Mouse (Mus musculus) limb, embryonic 15.5 days (tissue): Measurements from ENCODE around the gene Pde7b. TPM values are rescaled to one million over a fixed set of nuclear protein-coding genes. Genes with fewer than 3 reads are reported as not detected.
A peak's percentile ranks its signal among the peaks of the same experiment; 100 is the strongest.

Source experiments
- ATAC-seq: fragments of 200-750 bp; cut with Nextera tagmentation; 2 replicates; pipeline ENCODE4 v1.8.0; 2017; ENCODE audit warnings: low read depth, moderate TSS enrichment; ENCODE audit not compliant: insufficient number of reproducible peaks, low FRiP score, low TSS enrichment
- H3K27ac ChIP-seq: fragments of 300-500 bp; sonication (generic); 2 replicates; pipeline ENCODE4 v1.5.1; 2015; ENCODE audit warnings: moderate library complexity, mild to moderate bottlenecking, inconsistent platforms
- H3K27me3 ChIP-seq: fragments of 300-500 bp; sonication (generic); 2 replicates; pipeline ENCODE4 v1.6.1; 2015; ENCODE audit warnings: inconsistent platforms
- H3K36me3 ChIP-seq: fragments of 300-500 bp; sonication (generic); 2 replicates; pipeline ENCODE4 v1.6.1; 2015; ENCODE audit warnings: inconsistent platforms
- H3K4me1 ChIP-seq: fragments of 300-500 bp; sonication (generic); 2 replicates; pipeline ENCODE4 v1.6.1; 2015; ENCODE audit warnings: inconsistent platforms
- H3K4me2 ChIP-seq: fragments of 300-500 bp; sonication (generic); 2 replicates; pipeline ENCODE4 v1.6.1; 2015; ENCODE audit warnings: mild to moderate bottlenecking, inconsistent platforms
- H3K4me3 ChIP-seq: fragments of 300-500 bp; sonication (generic); 2 replicates; pipeline ENCODE4 v1.5.1; 2015; ENCODE audit warnings: mild to moderate bottlenecking, inconsistent platforms
- H3K9ac ChIP-seq: fragments of 300-500 bp; sonication (generic); 2 replicates; pipeline ENCODE4 v1.6.1; 2015; ENCODE audit warnings: inconsistent platforms
- H3K9me3 ChIP-seq: fragments of 300-500 bp; sonication (generic); 2 replicates; pipeline ENCODE4 v1.6.1; 2016; ENCODE audit warnings: inconsistent platforms
- WGBS: fragments of 180-500 bp; shearing (Covaris S2); methylation state at CpG from one replicate; pipeline ENCODE4 v1.1.7; 2015; 5-methylcytosine and 5-hydroxymethylcytosine counted together
- polyA plus RNA-seq: library from polyadenylated mRNA; unstranded; fragments of >200 nt; fragmentation: Nextera tagmentation; extraction: Ambion mirVana; gene quantifications from 2 replicates; pipeline ENCODE4 v1.2.1, GENCODE M21; 2015

The Pde7b gene
- 7.4 and 7.8 TPM in 2 replicates for polyA plus RNA-seq

DNA sequence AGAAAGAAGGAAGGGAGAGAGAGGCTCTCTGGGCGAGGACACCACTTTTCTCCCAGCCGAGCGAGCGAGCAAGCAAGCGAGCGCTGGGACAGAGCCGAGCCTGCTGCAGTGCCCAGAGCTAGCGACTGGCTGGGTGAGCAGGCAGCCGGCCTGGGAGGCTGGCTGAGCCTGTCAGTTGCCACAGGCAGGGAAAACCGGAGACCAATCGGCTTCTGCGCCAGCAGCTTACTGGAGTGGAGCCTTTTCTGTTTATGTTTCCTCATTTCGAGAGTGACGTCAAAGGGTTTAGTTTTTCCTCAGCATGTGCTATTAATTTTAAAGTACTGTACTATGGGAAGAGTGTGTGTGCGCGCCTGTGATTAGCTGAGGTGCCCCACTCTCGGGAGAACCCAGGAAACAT lies at the start of gene Pde7b:
Pde7b (minus strand) TSS at position 173 of the 400 bp plus-strand sequence.
- peak; percentile 89 for ATAC-seq
- Histone ChIP-seq H3K4me1 (peaks cover 21% of the 10 kb centered on the region), H3K36me3 (no peaks in the 10 kb centered on the region), H3K27me3 (no peaks in the 10 kb centered on the region), H3K4me3 (peak within 1 kb of the TSS; percentile 41), H3K27ac (peak within 1 kb of the TSS; percentile 78), H3K4me2 (peak within 1 kb of the TSS; percentile 51), H3K9me3 (no peaks in the 10 kb centered on the region), H3K9ac (peak within 1 kb of the TSS; percentile 26)
- WGBS, result 3% methylated on average over 17 of the region's 17 CpGs

DNA sequence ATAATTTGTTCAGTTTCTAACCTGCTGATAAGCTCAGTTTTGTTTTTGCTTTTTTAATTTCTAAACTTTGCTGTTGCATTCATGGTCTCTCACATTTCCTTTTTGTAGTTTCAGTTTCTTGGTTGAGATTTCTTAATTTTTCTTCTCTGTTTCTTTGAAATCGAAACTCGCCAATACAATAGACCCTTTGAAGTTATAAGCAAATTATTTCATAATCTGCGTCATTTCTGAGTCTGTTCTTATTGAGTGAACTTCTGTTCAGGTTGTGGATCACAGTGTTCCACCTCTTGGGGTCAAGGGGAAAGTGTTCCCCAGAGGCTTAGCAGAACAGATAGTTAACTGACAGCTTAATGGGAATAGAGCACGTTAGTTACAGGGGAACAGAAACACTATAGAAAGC lies 47.2 kb upstream of the Pde7b start:
- no peak overlapping the region for H3K27ac ChIP-seq

DNA sequence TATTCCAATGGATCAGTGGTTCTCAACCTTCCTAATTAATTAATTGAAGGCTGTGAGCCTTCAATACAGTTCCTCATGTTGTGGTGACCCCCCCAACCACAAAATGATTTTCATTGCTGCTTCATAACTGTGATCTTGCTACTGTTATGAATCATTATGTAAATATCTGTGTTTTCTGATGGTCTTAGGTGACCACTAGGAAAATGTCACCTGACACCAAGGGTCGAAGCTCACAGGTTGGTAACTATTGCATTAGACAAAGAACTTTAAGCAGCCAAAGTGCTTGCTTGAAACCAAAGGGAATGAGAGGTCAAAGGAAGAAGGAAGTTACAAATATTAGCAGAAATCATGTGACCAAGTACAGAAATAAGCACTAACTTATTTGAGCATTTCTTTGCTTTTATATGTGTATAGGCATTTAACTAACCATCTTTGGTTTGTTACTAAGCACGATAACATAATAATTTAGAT lies 45.6 kb upstream of the Pde7b start:
- no peak for ATAC-seq
- H3K9me3 ChIP-seq, result no peaks in the 10 kb centered on the region
- 0 out of 2 replicates have a peak, but pooled peaks cover 4% of the 10 kb centered on the region for H3K27me3 ChIP-seq
- 86% methylated on average over 2 of the region's 2 CpGs for WGBS
- no peaks in the 10 kb centered on the region for H3K36me3 ChIP-seq
- H3K4me3 ChIP-seq, result no peak overlapping the region
- no peak overlapping the region for H3K9ac ChIP-seq
- no peak overlapping the region for H3K27ac ChIP-seq
- no peak overlapping the region for H3K4me2 ChIP-seq
- no peaks in the 10 kb centered on the region for H3K4me1 ChIP-seq

More for the DNA sequence above, 47.2 kb upstream of the Pde7b start:
- ATAC-seq, result no peak
- H3K36me3 ChIP-seq, result no peaks in the 10 kb centered on the region
- 75% methylated on average over 4 of the region's 4 CpGs for WGBS
- 0 out of 2 replicates have a peak, but pooled peaks cover 4% of the 10 kb centered on the region for H3K27me3 ChIP-seq
- H3K9me3 ChIP-seq, result no peaks in the 10 kb centered on the region
- 0 out of 2 replicates have a peak, but pooled peaks cover 2% of the 10 kb centered on the region for H3K4me1 ChIP-seq
- H3K4me3 ChIP-seq, result no peak overlapping the region
- H3K9ac ChIP-seq, result no peak overlapping the region
- H3K4me2 ChIP-seq, result no peak overlapping the region

DNA sequence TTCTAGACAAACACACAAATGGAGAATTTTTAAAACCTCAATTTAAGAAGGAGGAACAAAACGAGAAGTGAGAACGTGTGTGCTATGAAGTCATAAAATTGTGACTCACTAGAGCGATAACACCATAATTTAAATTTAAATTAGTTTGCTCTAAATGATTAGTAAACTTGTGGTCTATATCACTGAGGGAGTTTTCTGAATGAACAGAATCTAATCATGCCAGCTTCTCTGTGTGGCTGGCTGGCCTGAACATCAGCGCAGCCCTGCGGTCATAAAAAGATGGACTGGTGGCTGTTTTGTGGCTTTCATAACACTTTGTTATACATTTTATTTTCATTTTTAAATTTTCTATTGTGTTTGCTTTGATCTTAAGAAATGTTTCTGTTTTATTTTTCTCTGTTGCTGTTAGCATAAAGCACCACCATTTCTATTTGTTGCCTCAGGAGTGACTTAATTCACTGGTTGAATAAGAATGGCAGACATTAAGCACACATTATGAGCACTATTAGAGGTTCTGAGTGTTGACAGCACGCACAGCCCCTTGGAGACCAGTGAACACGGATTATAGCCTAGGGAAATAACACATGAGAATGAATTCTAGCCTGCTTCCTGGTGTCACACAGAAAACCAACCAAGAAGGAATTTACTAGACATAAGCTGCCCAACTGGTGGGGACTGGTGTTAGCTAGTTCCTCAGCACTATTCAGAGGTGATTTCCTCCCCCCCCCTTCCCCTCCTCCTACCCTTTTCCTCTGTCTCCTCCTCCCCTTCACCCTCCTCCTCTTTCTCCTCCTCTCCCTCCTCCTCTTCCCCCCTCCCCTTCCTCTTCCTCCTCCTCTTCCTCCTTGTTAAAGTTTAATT lies 44.9 kb upstream of the Pde7b start:
- Histone ChIP-seq H3K4me2 (no peak overlapping the region), H3K9ac (no peak overlapping the region), H3K4me1 (peaks cover 3% of the 10 kb centered on the region; the same call in 1 of the 2 replicates), H3K9me3 (no peaks in the 10 kb centered on the region), H3K4me3 (no peak overlapping the region), H3K27ac (no peak overlapping the region), H3K36me3 (no peaks in the 10 kb centered on the region), H3K27me3 (0 out of 2 replicates have a peak, but pooled peaks cover 4% of the 10 kb centered on the region)
- ATAC-seq, result no peak
- 58% methylated on average over 7 of the region's 7 CpGs for WGBS

DNA sequence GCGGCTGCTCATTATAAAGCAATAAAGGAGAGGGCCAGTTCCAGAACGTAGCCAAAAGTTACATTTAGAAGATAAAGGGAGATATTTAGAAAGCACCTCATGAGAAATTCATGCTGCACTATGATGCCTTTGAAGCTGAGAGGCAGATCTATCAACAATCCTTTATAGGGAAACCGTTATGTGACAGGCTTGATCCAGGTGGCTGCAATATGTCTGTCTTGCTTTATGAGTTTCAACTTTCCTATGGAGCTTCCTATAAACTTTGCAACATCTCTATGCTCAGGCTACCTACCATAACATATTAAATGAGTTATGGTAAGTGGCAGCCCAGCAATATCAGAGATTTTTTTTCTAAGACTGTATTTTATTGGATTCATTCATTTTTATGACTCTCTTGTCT lies 39.5 kb upstream of the Pde7b start:
- Histone ChIP-seq H3K4me1 (peaks cover 7% of the 10 kb centered on the region; the same call in 1 of the 2 replicates), H3K4me2 (no peak overlapping the region), H3K27me3 (peaks cover 5% of the 10 kb centered on the region; the same call in 1 of the 2 replicates), H3K4me3 (no peak overlapping the region), H3K27ac (no peak overlapping the region), H3K36me3 (no peaks in the 10 kb centered on the region), H3K9ac (no peak overlapping the region), H3K9me3 (no peaks in the 10 kb centered on the region)
- 22% methylated on average over 3 of the region's 3 CpGs for WGBS
- peak; percentile 65; the same call in 1 of the 2 replicates for ATAC-seq

DNA sequence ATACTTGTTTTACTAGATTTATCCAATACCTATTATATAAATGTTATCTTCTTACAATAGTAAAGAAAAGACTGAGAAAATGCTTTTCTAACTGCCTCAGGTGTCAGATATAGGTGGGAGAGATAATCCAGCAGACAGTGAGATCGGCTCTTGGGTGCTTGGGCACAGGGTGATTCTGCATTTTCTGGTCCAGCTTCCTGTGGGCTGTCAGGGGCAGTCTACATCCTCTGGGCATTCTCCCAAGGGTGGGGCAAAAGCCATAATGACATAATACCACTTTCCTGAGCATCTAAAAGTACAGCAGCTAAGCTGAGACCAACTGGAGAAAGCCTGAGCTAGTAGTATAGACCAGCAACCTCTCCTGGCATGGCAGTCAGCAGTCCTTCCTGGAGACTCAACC lies 34.1 kb upstream of the Pde7b start:
- no peak overlapping the region for H3K9ac ChIP-seq

DNA sequence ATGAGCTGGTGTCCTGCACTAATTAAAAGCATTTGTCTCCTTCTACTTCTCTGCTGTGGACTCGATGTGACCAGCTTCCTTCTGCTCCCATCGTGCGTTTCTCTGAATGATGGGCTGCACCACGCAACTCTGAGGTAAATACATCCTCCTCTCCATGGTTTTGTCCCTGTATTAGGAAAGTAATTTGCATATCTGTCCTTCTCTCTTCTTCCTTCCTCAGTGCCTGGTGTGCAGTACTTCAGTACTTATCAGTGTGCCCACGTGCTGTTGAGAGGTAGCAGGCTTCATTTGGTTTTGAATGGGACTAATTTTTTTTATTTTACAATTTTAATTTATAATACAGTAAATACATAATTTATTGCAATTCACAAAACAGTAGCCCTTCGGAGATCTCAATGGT lies 33.4 kb upstream of the Pde7b start:
- Histone ChIP-seq H3K36me3 (no peaks in the 10 kb centered on the region), H3K4me3 (no peak overlapping the region), H3K9me3 (no peaks in the 10 kb centered on the region), H3K4me2 (no peak overlapping the region), H3K9ac (no peak overlapping the region), H3K27me3 (peaks cover 5% of the 10 kb centered on the region; the same call in 1 of the 2 replicates), H3K27ac (no peak overlapping the region), H3K4me1 (peaks cover 4% of the 10 kb centered on the region; the same call in 1 of the 2 replicates)
- ATAC-seq, result no peak
- WGBS, result 81% methylated on average over 6 of the region's 6 CpGs

More for the DNA sequence above, 34.1 kb upstream of the Pde7b start:
- Histone ChIP-seq H3K4me1 (peaks cover 4% of the 10 kb centered on the region; the same call in 1 of the 2 replicates), H3K27ac (no peak overlapping the region), H3K9me3 (no peaks in the 10 kb centered on the region), H3K4me3 (no peak overlapping the region), H3K4me2 (no peak overlapping the region), H3K36me3 (no peaks in the 10 kb centered on the region), H3K27me3 (peaks cover 5% of the 10 kb centered on the region; the same call in 1 of the 2 replicates)
- no peak for ATAC-seq
- WGBS, result 91% methylated on average over 1 of the region's 1 CpGs

DNA sequence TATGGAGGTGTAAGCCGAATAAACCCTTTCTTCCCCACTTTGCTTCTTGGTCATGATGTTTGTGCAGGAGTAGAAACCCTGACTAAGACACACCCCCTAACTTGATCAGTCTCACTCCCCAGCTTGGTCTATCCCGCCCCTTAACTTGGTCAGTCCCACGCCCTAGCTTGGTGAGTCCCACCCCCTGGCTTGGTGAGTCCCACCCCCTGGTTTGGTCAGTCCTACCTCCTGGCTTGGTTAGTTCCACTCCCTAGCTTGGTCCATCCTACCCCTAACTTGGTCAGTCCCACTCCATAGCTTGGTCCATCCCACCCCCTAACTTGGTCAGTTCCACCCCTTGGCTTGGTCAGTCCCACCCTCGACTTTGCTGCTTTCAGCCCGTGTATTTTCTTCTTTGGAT lies 31.3 kb upstream of the Pde7b start:
- no peak overlapping the region for H3K27ac ChIP-seq
- no peaks in the 10 kb centered on the region for H3K36me3 ChIP-seq
- H3K4me2 ChIP-seq, result no peak overlapping the region
- WGBS, result 88% methylated on average over 5 of the region's 5 CpGs
- no peak for ATAC-seq
- peaks cover 5% of the 10 kb centered on the region; the same call in 1 of the 2 replicates for H3K27me3 ChIP-seq
- no peak overlapping the region for H3K4me3 ChIP-seq
- no peaks in the 10 kb centered on the region for H3K9me3 ChIP-seq
- H3K9ac ChIP-seq, result no peak overlapping the region
- H3K4me1 ChIP-seq, result peaks cover 4% of the 10 kb centered on the region; the same call in 1 of the 2 replicates

DNA sequence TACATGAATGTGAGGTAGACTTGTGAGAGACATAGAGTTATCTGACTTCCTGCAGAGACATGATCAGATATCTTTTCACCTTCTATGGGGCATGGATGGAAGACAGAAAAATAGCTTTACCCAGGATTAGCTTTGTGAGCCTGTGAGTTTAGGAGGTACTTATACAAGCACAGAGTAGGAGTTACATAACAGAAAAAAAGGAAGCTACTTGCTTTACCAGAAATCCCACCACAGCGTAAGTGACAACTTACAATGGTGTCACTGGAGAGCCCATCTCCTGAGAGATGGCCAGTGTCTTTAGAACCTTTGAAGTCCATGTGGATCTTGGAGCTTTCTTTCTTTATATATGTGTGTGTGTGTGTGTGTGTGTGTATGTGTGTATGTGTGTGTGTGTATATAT lies 28.0 kb upstream of the Pde7b start:
- Histone ChIP-seq H3K4me3 (no peak overlapping the region), H3K27ac (no peak overlapping the region), H3K36me3 (no peaks in the 10 kb centered on the region), H3K9ac (no peak overlapping the region), H3K4me2 (no peak overlapping the region), H3K27me3 (no peaks in the 10 kb centered on the region), H3K9me3 (no peaks in the 10 kb centered on the region), H3K4me1 (no peaks in the 10 kb centered on the region)
- ATAC-seq, result no peak
- 91% methylated on average over 1 of the region's 1 CpGs for WGBS

DNA sequence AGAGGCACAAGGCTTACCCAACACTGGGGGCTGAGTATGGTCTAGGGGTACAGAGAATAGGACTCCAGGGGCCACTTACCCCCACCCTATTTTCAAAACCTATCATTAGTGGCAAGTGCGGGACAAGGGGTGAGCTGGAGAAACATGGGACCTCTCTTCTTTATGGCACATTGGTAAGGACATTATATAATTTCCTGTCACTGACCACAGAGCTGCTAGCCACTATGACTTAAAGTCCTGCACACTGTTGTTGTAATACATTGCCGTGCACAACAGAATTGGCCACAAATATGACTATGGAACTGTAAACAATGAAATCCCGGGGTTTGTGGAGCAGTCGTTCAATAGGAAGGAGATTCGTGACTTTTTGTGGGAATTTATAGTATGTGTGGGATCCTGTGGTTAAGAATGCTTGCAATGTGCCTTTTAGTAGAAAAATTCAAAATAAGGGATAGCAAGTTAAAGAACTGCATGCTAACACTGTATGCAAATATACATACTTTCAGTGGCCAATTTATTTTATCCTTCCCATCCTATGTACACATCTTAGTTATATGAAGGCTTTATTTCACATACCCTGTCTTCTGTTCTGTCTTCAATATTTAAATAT lies 25.9 kb upstream of the Pde7b start:
- H3K9ac ChIP-seq, result no peak overlapping the region
- no peaks in the 10 kb centered on the region for H3K36me3 ChIP-seq
- H3K4me3 ChIP-seq, result no peak overlapping the region
- H3K4me1 ChIP-seq, result no peaks in the 10 kb centered on the region
- WGBS, result 79% methylated on average over 5 of the region's 5 CpGs
- H3K4me2 ChIP-seq, result no peak overlapping the region
- H3K9me3 ChIP-seq, result no peaks in the 10 kb centered on the region
- no peak for ATAC-seq
- no peaks in the 10 kb centered on the region for H3K27me3 ChIP-seq
- no peak overlapping the region for H3K27ac ChIP-seq

DNA sequence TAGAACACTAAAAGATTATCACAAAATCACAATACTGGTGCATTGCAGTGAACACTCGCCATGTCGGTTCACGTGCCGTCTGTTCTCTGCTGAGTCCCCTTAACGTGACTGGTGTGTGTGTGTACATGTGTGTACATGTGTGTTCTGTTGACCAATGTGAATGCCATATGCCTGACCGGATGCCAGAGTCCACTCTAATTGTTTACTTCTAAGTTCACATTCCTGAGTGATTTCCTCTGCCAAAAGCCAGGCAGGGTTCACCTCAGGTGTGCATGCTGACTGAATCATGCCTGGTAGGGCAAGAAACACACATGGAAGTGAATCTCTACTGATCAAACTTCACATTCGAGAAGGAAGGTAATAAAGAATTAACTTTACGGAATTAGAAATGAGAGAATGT lies 24.1 kb upstream of the Pde7b start:
- no peak overlapping the region for H3K4me2 ChIP-seq
- WGBS, result 84% methylated on average over 8 of the region's 8 CpGs
- H3K4me1 ChIP-seq, result no peaks in the 10 kb centered on the region
- no peak overlapping the region for H3K27ac ChIP-seq
- H3K9me3 ChIP-seq, result no peaks in the 10 kb centered on the region
- H3K9ac ChIP-seq, result no peak overlapping the region
- no peaks in the 10 kb centered on the region for H3K27me3 ChIP-seq
- ATAC-seq, result no peak
- no peaks in the 10 kb centered on the region for H3K36me3 ChIP-seq
- no peak overlapping the region for H3K4me3 ChIP-seq

DNA sequence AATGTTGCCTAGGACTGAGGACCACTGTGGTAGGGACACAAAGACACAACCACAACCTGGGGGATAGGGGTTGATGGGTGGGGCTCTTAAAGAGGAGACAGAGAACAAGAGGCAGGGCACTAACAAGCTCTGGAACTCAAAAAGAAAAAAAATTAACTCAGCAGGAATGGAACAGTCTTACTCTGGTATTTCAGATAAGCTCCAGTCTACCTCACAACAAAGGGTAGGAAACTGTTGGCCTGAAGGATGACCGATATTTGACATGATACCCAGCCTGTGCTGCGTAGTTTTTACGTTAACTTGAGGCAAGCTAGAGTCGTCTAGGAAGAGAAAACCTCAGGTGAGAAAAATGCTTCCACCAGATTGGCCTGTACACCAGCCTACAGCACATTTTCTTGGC lies 22.4 kb upstream of the Pde7b start:
- Histone ChIP-seq H3K27me3 (no peaks in the 10 kb centered on the region), H3K9me3 (no peaks in the 10 kb centered on the region), H3K4me3 (no peak overlapping the region), H3K27ac (no peak overlapping the region), H3K4me1 (no peaks in the 10 kb centered on the region), H3K9ac (no peak overlapping the region), H3K4me2 (no peak overlapping the region), H3K36me3 (no peaks in the 10 kb centered on the region)
- ATAC-seq, result no peak
- 90% methylated on average over 4 of the region's 4 CpGs for WGBS
